Mouse (Mus musculus): ENCODE data around the gene Kitl. TPM values are rescaled to one million over a fixed set of nuclear protein-coding genes. Genes with fewer than 3 reads are reported as not detected.

Gene Kitl
- polyA plus RNA-seq, 1 experiment from 2014 or later: 20.9 TPM

GRCm38 (mm10) chr10:100019246-100020195 is 4.1 kb downstream of the Kitl start:
- Histone ChIP-seq H3K4me1 (replicated peaks; ENCODE audit: control insufficient read depth, insufficient read depth, low read length) (no peaks in the 10 kb centered on the region), H3K4me3 (ENCODE audit: low read depth, low read length) (no peak overlapping the region)
- no peak for ATAC-seq (ENCODE audit: low FRiP score)

DNA sequence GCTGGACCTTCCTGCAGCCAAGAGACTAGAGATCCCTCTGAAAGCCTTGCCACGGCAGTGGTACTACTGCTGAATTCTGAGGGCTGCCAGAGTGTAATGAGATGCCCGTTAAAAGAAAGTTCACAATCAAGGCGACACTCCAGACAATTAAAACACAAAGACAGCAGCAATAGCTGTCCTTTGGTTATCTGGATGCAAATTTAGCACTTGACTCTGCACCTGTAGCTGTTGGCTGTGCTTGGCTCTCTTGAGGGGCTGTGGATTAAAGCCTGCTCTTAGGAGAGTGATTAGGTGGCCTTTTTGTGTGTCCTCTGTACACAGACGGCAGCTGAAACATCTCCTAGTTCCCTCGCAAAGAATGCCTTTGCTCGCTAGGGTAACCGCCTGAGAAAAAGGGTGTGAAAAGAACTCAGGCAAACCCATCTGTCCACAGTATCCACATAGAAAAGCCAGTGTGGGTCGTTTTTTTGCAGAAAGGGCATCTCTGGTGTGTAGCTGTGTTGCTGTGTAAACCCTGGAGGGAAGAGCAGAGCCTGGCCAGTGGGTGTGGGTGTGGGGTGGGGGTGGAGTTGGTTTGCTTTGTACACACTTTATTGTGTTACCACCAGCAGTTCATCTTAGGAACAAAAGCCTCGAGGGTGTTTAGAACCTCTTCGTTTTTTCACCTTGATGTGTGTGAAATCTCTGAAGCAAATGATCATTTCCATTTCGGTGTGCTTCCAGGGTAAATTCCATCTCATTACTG is 6.8 kb downstream of the Kitl start:
- peak; percentile 41 for ATAC-seq (ENCODE audit: low FRiP score)
- Histone ChIP-seq H3K27me3 (ENCODE audit: control insufficient read depth, insufficient read depth, low read length) (peaks cover 2% of the 10 kb centered on the region; the same call in 1 of the 2 replicates), H3K4me3 (ENCODE audit: low read depth, low read length) (no peak overlapping the region), H3K4me1 (replicated peaks; ENCODE audit: control insufficient read depth, insufficient read depth, low read length) (no peaks in the 10 kb centered on the region), H3K4me2 (replicated peaks; ENCODE audit: low read depth, low read length) (no peak overlapping the region), H3K9ac (ENCODE audit: low read depth, low read length) (no peak overlapping the region), H3K9me3 (ENCODE audit: control insufficient read depth, low read length) (no peaks in the 10 kb centered on the region), H3K27ac (ENCODE audit: low read depth, low read length) (no peak overlapping the region), H3K36me3 (ENCODE audit: control insufficient read depth, insufficient read depth, low read length) (no peaks in the 10 kb centered on the region)
- 35% methylated on average over 11 of the region's 11 CpGs for WGBS
- no peak for DNase-seq (ENCODE audit: low spot score)

More at GRCm38 (mm10) chr10:100019246-100020195, 4.1 kb downstream of the Kitl start:
- DNase-seq (ENCODE audit: low spot score): no peak
- H3K27ac ChIP-seq (ENCODE audit: low read depth, low read length): no peak overlapping the region
- WGBS: 66% methylated on average over 17 of the region's 17 CpGs
- H3K27me3 ChIP-seq (ENCODE audit: control insufficient read depth, insufficient read depth, low read length): peaks cover 7% of the 10 kb centered on the region; the same call in 1 of the 2 replicates
- H3K36me3 ChIP-seq (ENCODE audit: control insufficient read depth, insufficient read depth, low read length): no peaks in the 10 kb centered on the region
- no peak overlapping the region for H3K9ac ChIP-seq (ENCODE audit: low read depth, low read length)
- no peak overlapping the region for H3K4me2 ChIP-seq (replicated peaks; ENCODE audit: low read depth, low read length)
- no peaks in the 10 kb centered on the region for H3K9me3 ChIP-seq (ENCODE audit: control insufficient read depth, low read length)

DNA sequence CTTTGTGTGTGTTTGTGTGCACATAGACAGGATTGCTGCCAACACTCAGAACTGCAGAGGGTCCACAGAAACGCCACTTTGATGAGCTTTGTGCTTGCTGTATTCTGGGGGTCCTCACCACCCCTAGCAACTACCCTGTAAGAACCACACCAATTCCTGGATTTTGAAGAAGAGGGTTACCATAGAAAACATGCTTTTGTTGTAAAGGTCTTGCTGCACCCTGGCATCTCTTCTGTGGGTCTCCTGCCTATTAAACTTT is 7.3 kb downstream of the Kitl start:
- H3K27ac ChIP-seq (ENCODE audit: low read depth, low read length): no peak overlapping the region
- no peaks in the 10 kb centered on the region for H3K36me3 ChIP-seq (ENCODE audit: control insufficient read depth, insufficient read depth, low read length)
- no peaks in the 10 kb centered on the region for H3K9me3 ChIP-seq (ENCODE audit: control insufficient read depth, low read length)
- 0 out of 2 replicates have a peak, but pooled peaks cover 2% of the 10 kb centered on the region for H3K27me3 ChIP-seq (ENCODE audit: control insufficient read depth, insufficient read depth, low read length)
- no peak overlapping the region for H3K4me2 ChIP-seq (replicated peaks; ENCODE audit: low read depth, low read length)
- H3K4me3 ChIP-seq (ENCODE audit: low read depth, low read length): no peak overlapping the region
- WGBS: 55% methylated on average over 1 of the region's 1 CpGs
- ATAC-seq (ENCODE audit: low FRiP score): no peak
- no peak overlapping the region for H3K9ac ChIP-seq (ENCODE audit: low read depth, low read length)
- no peak for DNase-seq (ENCODE audit: low spot score)
- H3K4me1 ChIP-seq (replicated peaks; ENCODE audit: control insufficient read depth, insufficient read depth, low read length): no peaks in the 10 kb centered on the region

DNA sequence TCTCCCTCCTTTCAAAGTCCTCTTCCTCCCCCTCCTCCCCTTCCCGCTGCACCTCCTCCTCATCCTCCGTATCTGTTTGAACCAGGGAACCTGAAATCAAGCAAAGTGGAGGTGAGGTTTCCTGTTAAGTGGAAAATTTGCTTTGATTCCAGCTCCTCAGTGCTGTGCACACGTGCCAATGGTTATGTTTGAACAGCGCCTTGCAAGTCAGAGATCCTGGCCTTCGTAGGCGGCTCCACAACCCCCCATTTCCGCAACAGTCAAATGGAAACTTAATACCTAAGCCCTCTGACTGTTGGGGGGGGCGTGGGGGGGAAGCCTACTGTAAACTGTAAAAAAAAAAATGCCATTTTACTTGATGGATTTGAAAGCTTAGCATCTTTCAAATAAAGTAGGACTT is 10.2 kb downstream of the Kitl start:
- 67% methylated on average over 8 of the region's 8 CpGs for WGBS
- DNase-seq (ENCODE audit: low spot score): no peak
- Histone ChIP-seq H3K36me3 (ENCODE audit: control insufficient read depth, insufficient read depth, low read length) (no peaks in the 10 kb centered on the region), H3K27ac (ENCODE audit: low read depth, low read length) (no peak overlapping the region), H3K4me2 (replicated peaks; ENCODE audit: low read depth, low read length) (no peak overlapping the region), H3K4me1 (replicated peaks; ENCODE audit: control insufficient read depth, insufficient read depth, low read length) (no peaks in the 10 kb centered on the region), H3K27me3 (ENCODE audit: control insufficient read depth, insufficient read depth, low read length) (no peaks in the 10 kb centered on the region), H3K9ac (ENCODE audit: low read depth, low read length) (no peak overlapping the region), H3K4me3 (ENCODE audit: low read depth, low read length) (no peak overlapping the region), H3K9me3 (ENCODE audit: control insufficient read depth, low read length) (no peaks in the 10 kb centered on the region)
- no peak for ATAC-seq (ENCODE audit: low FRiP score)

GRCm38 (mm10) chr10:100026778-100027177 is 11.3 kb downstream of the Kitl start:
- Histone ChIP-seq H3K9me3 (ENCODE audit: control insufficient read depth, low read length) (no peaks in the 10 kb centered on the region), H3K27ac (ENCODE audit: low read depth, low read length) (no peak overlapping the region), H3K4me2 (replicated peaks; ENCODE audit: low read depth, low read length) (no peak overlapping the region), H3K36me3 (ENCODE audit: control insufficient read depth, insufficient read depth, low read length) (no peaks in the 10 kb centered on the region), H3K4me3 (ENCODE audit: low read depth, low read length) (no peak overlapping the region), H3K27me3 (ENCODE audit: control insufficient read depth, insufficient read depth, low read length) (no peaks in the 10 kb centered on the region), H3K4me1 (replicated peaks; ENCODE audit: control insufficient read depth, insufficient read depth, low read length) (no peaks in the 10 kb centered on the region), H3K9ac (ENCODE audit: low read depth, low read length) (no peak overlapping the region)
- ATAC-seq (ENCODE audit: low FRiP score) (no peak), DNase-seq (ENCODE audit: low spot score) (no peak)
- 54% methylated on average over 1 of the region's 1 CpGs for WGBS

DNA sequence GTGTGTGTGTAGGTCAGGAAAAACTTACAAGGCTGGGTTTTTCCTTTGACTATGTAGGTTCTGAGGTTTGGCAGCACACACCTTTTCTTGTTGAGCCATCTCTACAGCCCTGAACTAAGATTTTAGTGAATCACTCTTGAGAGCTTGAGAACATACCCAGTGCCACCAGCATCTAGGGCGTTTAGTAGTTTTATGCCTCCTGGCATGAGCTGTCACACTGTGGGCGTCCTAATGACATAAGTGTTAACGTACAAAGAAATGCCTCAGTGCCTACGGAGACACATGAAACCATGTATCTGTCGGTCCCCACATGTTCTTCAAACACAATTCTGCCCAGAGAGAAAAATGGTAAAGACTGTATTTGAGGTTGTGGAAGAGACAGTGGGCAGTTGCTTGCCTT is 15.0 kb downstream of the Kitl start:
- no peak overlapping the region for H3K9ac ChIP-seq (ENCODE audit: low read depth, low read length)
- H3K4me3 ChIP-seq (ENCODE audit: low read depth, low read length): no peak overlapping the region
- H3K9me3 ChIP-seq (ENCODE audit: control insufficient read depth, low read length): no peaks in the 10 kb centered on the region
- no peak for DNase-seq (ENCODE audit: low spot score)
- H3K4me1 ChIP-seq (replicated peaks; ENCODE audit: control insufficient read depth, insufficient read depth, low read length): no peaks in the 10 kb centered on the region
- WGBS: 77% methylated on average over 5 of the region's 5 CpGs
- ATAC-seq (ENCODE audit: low FRiP score): no peak
- no peaks in the 10 kb centered on the region for H3K27me3 ChIP-seq (ENCODE audit: control insufficient read depth, insufficient read depth, low read length)
- H3K27ac ChIP-seq (ENCODE audit: low read depth, low read length): no peak overlapping the region
- no peaks in the 10 kb centered on the region for H3K36me3 ChIP-seq (ENCODE audit: control insufficient read depth, insufficient read depth, low read length)
- H3K4me2 ChIP-seq (replicated peaks; ENCODE audit: low read depth, low read length): no peak overlapping the region

- WGBS: 80% methylated on average over 12 of the region's 12 CpGs
- Histone ChIP-seq H3K36me3 (ENCODE audit: control insufficient read depth, insufficient read depth, low read length) (no peaks in the 10 kb centered on the region), H3K27ac (ENCODE audit: low read depth, low read length) (no peak overlapping the region), H3K27me3 (ENCODE audit: control insufficient read depth, insufficient read depth, low read length) (no peaks in the 10 kb centered on the region), H3K4me1 (replicated peaks; ENCODE audit: control insufficient read depth, insufficient read depth, low read length) (no peaks in the 10 kb centered on the region), H3K4me2 (replicated peaks; ENCODE audit: low read depth, low read length) (no peak overlapping the region), H3K9ac (ENCODE audit: low read depth, low read length) (no peak overlapping the region), H3K9me3 (ENCODE audit: control insufficient read depth, low read length) (no peaks in the 10 kb centered on the region), H3K4me3 (ENCODE audit: low read depth, low read length) (no peak overlapping the region)
- no peak for DNase-seq (ENCODE audit: low spot score)
- no peak for ATAC-seq (ENCODE audit: low FRiP score)
Observed at GRCm38 (mm10) chr10:100030980-100031516, 15.6 kb downstream of the Kitl start.

DNA sequence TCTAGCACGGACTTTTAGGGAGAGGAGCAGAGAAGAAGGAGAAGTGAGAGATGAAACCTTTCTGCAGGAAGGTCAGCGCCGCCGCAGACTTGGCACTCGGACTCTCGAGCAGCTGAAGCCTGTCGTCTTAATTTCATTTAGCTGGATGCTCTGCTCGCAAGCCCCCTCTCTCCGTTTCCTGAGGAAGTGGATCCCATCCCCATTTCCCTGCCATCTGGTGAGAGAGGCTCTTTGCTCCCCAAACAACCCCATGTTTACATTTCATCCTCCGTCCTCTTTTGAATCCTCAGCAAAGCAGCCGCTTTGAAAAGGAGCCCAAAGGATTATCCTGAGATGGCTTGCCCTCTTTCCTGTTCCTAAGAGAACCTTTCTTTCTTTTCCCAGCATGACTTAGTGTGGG is 16.2 kb downstream of the Kitl start:
- Histone ChIP-seq H3K9ac (ENCODE audit: low read depth, low read length) (no peak overlapping the region), H3K27ac (ENCODE audit: low read depth, low read length) (no peak overlapping the region), H3K4me3 (ENCODE audit: low read depth, low read length) (no peak overlapping the region), H3K36me3 (ENCODE audit: control insufficient read depth, insufficient read depth, low read length) (no peaks in the 10 kb centered on the region), H3K9me3 (ENCODE audit: control insufficient read depth, low read length) (no peaks in the 10 kb centered on the region), H3K4me1 (replicated peaks; ENCODE audit: control insufficient read depth, insufficient read depth, low read length) (no peaks in the 10 kb centered on the region), H3K27me3 (ENCODE audit: control insufficient read depth, insufficient read depth, low read length) (no peaks in the 10 kb centered on the region), H3K4me2 (replicated peaks; ENCODE audit: low read depth, low read length) (no peak overlapping the region)
- DNase-seq (ENCODE audit: low spot score): no peak
- no peak for ATAC-seq (ENCODE audit: low FRiP score)
- WGBS: 24% methylated on average over 11 of the region's 11 CpGs

All from hindbrain, embryonic 11.5 days (tissue).